Mouse (Mus musculus): ENCODE data around the gene Gzf1. TPM values are rescaled to one million over a fixed set of nuclear protein-coding genes. Genes with fewer than 3 reads are reported as not detected.

Gzf1 gene
- polyA plus RNA-seq, 1 experiment from 2014 or later = 15.8 TPM

DNA sequence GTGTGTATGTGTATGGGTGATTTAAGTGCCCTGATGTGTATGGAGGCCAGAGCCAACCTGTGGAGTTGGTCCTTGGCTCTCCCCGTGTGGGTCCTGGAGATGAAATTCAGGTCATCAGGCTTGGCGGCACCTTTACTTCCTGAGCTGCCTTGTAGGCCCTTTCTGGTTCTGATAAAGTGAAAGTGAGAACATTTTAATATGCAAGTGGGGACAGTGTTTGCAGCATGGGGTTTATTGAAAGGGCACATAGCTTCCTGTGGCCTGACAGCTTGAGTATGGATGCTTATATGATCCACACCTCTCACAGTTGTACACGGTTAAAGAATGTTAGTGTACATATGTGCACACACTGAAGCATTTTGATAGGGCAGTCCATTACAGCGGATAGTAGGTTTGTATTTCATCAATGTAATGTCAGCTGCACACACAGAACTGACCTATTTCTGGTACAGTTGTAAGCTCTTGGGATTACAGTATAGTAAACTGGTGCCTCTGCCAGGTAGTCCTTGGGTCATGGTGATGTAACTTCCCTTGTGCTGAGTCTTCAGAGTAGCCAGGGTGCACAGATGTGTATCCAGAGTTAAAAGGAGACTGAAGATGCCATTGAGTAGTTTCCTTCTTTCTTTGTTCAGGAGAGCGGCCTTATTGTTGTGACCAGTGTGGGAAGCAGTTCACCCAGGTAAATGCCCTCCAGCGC, 8.8 kb downstream of the Gzf1 start:
- Histone ChIP-seq H3K27ac (ENCODE audit: low read length) (no peak overlapping the region), H3K27me3 (ENCODE audit: control insufficient read depth, insufficient read depth, low read depth, low read length) (no peaks in the 10 kb centered on the region), H3K4me2 (ENCODE audit: low read length) (no peak overlapping the region), H3K9me3 (replicated peaks; ENCODE audit: control insufficient read depth, low read length, poor library complexity, severe bottlenecking) (no peaks in the 10 kb centered on the region), H3K4me1 (ENCODE audit: control insufficient read depth, insufficient read depth, low read length) (no peaks in the 10 kb centered on the region), H3K36me3 (ENCODE audit: control insufficient read depth, insufficient read depth, low read length) (peaks cover 19% of the 10 kb centered on the region), H3K4me3 (ENCODE audit: low read depth, low read length) (no peak overlapping the region), H3K9ac (ENCODE audit: low read depth, low read length) (no peak overlapping the region)
- WGBS = 98% methylated on average over 6 of the region's 6 CpGs
- no peak for ATAC-seq

DNA sequence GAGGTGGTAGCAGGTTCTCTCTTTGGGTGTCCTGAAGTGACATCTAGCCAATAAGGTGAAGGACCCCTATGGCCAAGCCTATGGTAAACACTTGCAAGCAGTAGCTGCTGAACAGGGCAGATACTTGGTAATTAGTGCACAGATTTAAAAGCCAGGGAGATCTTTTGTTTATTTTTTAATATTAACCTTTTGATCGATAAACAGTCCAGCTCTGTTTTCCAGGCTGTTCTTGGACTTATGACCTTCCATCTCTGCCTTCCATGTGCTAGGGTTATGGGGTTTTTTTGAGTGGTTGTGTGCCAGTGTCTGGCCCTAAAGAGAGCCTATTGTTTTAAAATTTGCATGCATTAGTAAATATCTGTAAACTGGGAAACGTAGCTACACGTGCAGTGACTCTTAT, 9.5 kb downstream of the Gzf1 start:
- no peak overlapping the region for H3K4me3 ChIP-seq (ENCODE audit: low read depth, low read length)
- H3K36me3 ChIP-seq (ENCODE audit: control insufficient read depth, insufficient read depth, low read length) = peaks cover 16% of the 10 kb centered on the region

DNA sequence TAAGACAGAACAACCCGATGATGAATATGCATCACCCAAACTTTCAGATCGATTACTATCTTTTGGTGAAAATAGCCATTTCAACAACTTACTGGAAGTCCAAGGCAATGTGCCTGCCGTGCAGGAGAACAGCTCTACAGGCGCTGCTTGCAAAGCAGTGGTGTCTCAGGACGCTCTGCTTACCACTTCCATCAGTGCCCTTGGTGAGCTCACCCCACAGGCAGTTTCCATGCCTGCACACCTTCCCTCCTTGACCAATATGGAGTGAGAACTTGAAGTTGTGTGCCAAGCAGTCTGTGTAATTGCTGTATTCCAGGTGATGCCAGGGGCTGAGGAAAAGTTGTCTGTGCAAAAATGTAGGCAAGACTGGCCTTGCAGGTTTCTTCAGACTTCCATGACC, 10.0 kb downstream of the Gzf1 start:
- H3K27me3 ChIP-seq (ENCODE audit: control insufficient read depth, insufficient read depth, low read depth, low read length) = no peaks in the 10 kb centered on the region
- no peak overlapping the region for H3K4me3 ChIP-seq (ENCODE audit: low read depth, low read length)
- H3K4me2 ChIP-seq (ENCODE audit: low read length) = no peak overlapping the region
- ATAC-seq = no peak
- no peak overlapping the region for H3K27ac ChIP-seq (ENCODE audit: low read length)
- 96% methylated on average over 5 of the region's 5 CpGs for WGBS
- H3K9me3 ChIP-seq (replicated peaks; ENCODE audit: control insufficient read depth, low read length, poor library complexity, severe bottlenecking) = no peaks in the 10 kb centered on the region
- peaks cover 19% of the 10 kb centered on the region for H3K36me3 ChIP-seq (ENCODE audit: control insufficient read depth, insufficient read depth, low read length)
- H3K9ac ChIP-seq (ENCODE audit: low read depth, low read length) = no peak overlapping the region
- H3K4me1 ChIP-seq (ENCODE audit: control insufficient read depth, insufficient read depth, low read length) = no peaks in the 10 kb centered on the region

More for the DNA sequence above, 9.5 kb downstream of the Gzf1 start:
- no peak overlapping the region for H3K9ac ChIP-seq (ENCODE audit: low read depth, low read length)
- no peak overlapping the region for H3K4me2 ChIP-seq (ENCODE audit: low read length)
- no peaks in the 10 kb centered on the region for H3K9me3 ChIP-seq (replicated peaks; ENCODE audit: control insufficient read depth, low read length, poor library complexity, severe bottlenecking)
- no peaks in the 10 kb centered on the region for H3K27me3 ChIP-seq (ENCODE audit: control insufficient read depth, insufficient read depth, low read depth, low read length)
- ATAC-seq = no peak
- no peaks in the 10 kb centered on the region for H3K4me1 ChIP-seq (ENCODE audit: control insufficient read depth, insufficient read depth, low read length)
- H3K27ac ChIP-seq (ENCODE audit: low read length) = no peak overlapping the region
- WGBS = 95% methylated on average over 3 of the region's 3 CpGs

DNA sequence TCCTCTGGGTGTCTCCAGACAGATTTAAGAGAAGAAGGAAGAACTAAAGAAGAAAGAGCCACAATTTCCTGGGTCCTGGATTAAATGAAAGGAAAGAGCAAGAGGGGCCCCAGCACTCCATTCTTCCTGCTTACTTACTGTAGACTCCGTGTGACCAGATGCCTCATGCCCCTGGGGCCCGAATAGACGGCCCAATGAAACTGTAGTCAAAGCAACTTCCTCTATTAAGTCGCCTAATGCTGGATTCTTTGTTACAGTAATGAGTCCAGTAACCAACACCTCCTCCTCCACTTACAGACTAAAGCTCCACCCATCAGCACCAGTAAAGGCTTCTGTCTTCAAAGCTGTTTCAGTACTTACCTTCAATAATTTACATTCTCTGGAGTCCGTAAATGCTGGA, 17.7 kb downstream of the Gzf1 start:
- no peaks in the 10 kb centered on the region for H3K9me3 ChIP-seq (replicated peaks; ENCODE audit: control insufficient read depth, low read length, poor library complexity, severe bottlenecking)
- H3K27ac ChIP-seq (ENCODE audit: low read length) = no peak overlapping the region
- H3K9ac ChIP-seq (ENCODE audit: low read depth, low read length) = no peak overlapping the region
- no peak overlapping the region for H3K4me2 ChIP-seq (ENCODE audit: low read length)
- H3K4me1 ChIP-seq (ENCODE audit: control insufficient read depth, insufficient read depth, low read length) = no peaks in the 10 kb centered on the region
- H3K4me3 ChIP-seq (ENCODE audit: low read depth, low read length) = no peak overlapping the region
- ATAC-seq = no peak
- H3K36me3 ChIP-seq (ENCODE audit: control insufficient read depth, insufficient read depth, low read length) = peaks cover 24% of the 10 kb centered on the region
- 88% methylated on average over 5 of the region's 5 CpGs for WGBS
- H3K27me3 ChIP-seq (ENCODE audit: control insufficient read depth, insufficient read depth, low read depth, low read length) = no peaks in the 10 kb centered on the region

DNA sequence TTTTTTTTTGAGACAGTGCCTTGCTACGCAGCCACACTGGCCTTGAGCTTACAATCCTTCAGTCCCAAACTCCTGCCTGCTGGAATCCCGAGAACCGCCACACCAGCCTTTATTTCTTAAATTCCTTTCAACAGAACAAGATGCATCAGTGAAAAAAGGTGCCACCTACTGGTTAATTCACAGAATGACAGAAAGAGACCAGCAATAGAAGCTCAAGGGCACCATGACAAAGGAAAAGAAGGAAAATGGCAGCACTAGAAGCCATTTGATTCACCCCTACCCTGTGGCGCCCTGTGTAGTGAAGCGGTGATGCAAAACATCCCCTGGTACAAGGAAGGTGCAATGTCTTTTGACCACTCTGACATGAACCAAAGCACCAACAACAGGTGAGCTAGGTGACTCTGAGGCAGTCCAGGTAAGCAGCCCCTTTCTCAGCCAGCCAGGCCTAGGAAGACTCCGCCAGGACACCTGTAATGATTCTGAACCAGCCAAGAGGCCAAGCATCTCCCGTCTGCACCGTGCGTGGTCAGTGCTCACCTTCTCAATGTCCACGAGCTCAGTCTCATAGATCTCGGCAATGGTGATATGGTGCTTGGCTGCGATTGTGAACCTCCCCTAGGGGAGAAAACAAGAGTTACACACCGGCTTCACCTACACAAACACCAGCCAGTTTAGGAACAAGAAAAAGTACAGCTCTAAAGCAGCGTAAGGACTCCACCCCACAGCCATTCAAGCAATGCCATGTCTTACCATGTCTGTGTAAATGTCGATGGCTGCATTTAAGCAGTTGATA, 25.8 kb downstream of the Gzf1 start:
- Histone ChIP-seq H3K9me3 (replicated peaks; ENCODE audit: control insufficient read depth, low read length, poor library complexity, severe bottlenecking) (no peaks in the 10 kb centered on the region), H3K36me3 (ENCODE audit: control insufficient read depth, insufficient read depth, low read length) (peaks cover 19% of the 10 kb centered on the region), H3K4me2 (ENCODE audit: low read length) (no peak overlapping the region), H3K4me3 (ENCODE audit: low read depth, low read length) (no peak overlapping the region), H3K4me1 (ENCODE audit: control insufficient read depth, insufficient read depth, low read length) (no peaks in the 10 kb centered on the region; the same call in 1 of the 2 replicates), H3K9ac (ENCODE audit: low read depth, low read length) (no peak overlapping the region), H3K27ac (ENCODE audit: low read length) (no peak overlapping the region), H3K27me3 (ENCODE audit: control insufficient read depth, insufficient read depth, low read depth, low read length) (no peaks in the 10 kb centered on the region)
- peak; percentile 78 for ATAC-seq
- WGBS = 76% methylated on average over 15 of the region's 15 CpGs

DNA sequence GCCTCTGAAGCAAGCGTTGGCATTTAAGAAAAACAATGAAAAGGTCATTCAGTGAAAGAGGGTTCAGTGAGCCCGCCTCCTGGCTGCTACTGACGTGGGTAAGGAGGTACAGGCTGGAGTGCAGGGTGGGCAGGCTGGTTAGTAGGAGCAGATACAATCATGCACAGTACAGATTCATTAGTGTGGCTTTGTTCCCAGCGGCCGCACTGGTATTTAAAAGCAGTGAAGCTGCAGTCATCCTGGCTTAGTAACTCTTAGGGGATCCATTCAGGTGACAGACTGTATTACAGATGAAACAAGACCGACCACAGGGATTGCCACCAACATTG, 26.3 kb downstream of the Gzf1 start:
- H3K4me2 ChIP-seq (ENCODE audit: low read length) = no peak overlapping the region
- no peaks in the 10 kb centered on the region; the same call in 1 of the 2 replicates for H3K4me1 ChIP-seq (ENCODE audit: control insufficient read depth, insufficient read depth, low read length)
- 72% methylated on average over 6 of the region's 6 CpGs for WGBS
- 0 out of 2 replicates have a peak, but pooled peaks have one; percentile 32 for ATAC-seq
- no peak overlapping the region for H3K27ac ChIP-seq (ENCODE audit: low read length)
- H3K9me3 ChIP-seq (replicated peaks; ENCODE audit: control insufficient read depth, low read length, poor library complexity, severe bottlenecking) = no peaks in the 10 kb centered on the region
- peaks cover 20% of the 10 kb centered on the region for H3K36me3 ChIP-seq (ENCODE audit: control insufficient read depth, insufficient read depth, low read length)
- no peak overlapping the region for H3K9ac ChIP-seq (ENCODE audit: low read depth, low read length)
- H3K27me3 ChIP-seq (ENCODE audit: control insufficient read depth, insufficient read depth, low read depth, low read length) = no peaks in the 10 kb centered on the region
- H3K4me3 ChIP-seq (ENCODE audit: low read depth, low read length) = no peak overlapping the region

DNA sequence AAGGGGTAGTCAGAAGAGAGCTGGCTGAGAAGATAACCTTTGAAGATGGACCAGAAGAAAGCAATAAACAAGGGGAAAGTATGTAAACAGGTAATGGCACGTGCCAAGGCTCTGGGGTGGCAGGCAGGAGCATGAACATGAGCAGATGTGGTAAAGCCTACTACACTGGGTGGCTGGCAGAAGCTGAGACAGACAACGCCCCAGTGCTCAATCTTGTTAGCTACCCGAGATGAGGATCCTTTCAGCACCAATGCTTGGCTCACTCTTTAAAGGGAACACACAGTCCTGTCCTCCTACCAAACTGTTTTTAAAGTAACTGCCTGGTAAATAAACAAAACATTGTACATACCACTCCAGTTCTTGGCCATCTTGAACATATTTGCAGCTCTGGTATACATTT, 31.5 kb downstream of the Gzf1 start:
- H3K4me1 ChIP-seq (ENCODE audit: control insufficient read depth, insufficient read depth, low read length) = no peaks in the 10 kb centered on the region
- H3K36me3 ChIP-seq (ENCODE audit: control insufficient read depth, insufficient read depth, low read length) = peaks cover 12% of the 10 kb centered on the region
- no peak overlapping the region for H3K9ac ChIP-seq (ENCODE audit: low read depth, low read length)
- H3K27me3 ChIP-seq (ENCODE audit: control insufficient read depth, insufficient read depth, low read depth, low read length) = no peaks in the 10 kb centered on the region
- no peak for ATAC-seq
- 93% methylated on average over 3 of the region's 3 CpGs for WGBS
- H3K4me3 ChIP-seq (ENCODE audit: low read depth, low read length) = no peak overlapping the region
- no peak overlapping the region for H3K27ac ChIP-seq (ENCODE audit: low read length)
- H3K4me2 ChIP-seq (ENCODE audit: low read length) = no peak overlapping the region
- H3K9me3 ChIP-seq (replicated peaks; ENCODE audit: control insufficient read depth, low read length, poor library complexity, severe bottlenecking) = no peaks in the 10 kb centered on the region

DNA sequence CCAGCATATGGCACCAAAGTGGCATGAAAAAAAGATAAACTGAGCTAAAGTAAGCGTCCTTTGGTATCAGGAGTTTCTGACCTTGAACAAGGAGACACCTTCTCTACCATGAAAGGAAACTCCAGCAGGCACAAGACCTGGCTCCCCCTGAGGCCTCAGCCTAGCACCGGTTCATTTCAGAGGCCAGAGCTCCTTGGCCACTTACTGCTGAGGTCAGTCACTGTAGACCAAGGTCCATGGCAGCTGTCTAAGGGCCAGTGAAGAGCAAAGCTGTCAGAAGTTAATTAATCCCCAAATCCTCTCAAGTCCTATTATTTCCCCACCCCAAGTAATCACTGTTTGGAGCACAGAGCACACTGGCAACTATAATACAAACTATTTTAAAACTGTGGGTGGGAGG, 36.2 kb downstream of the Gzf1 start:
- H3K4me3 ChIP-seq (ENCODE audit: low read depth, low read length) = no peak overlapping the region
- no peaks in the 10 kb centered on the region for H3K36me3 ChIP-seq (ENCODE audit: control insufficient read depth, insufficient read depth, low read length)
- H3K27ac ChIP-seq (ENCODE audit: low read length) = no peak overlapping the region
- no peaks in the 10 kb centered on the region for H3K27me3 ChIP-seq (ENCODE audit: control insufficient read depth, insufficient read depth, low read depth, low read length)
- 43% methylated on average over 2 of the region's 2 CpGs for WGBS
- H3K4me2 ChIP-seq (ENCODE audit: low read length) = no peak overlapping the region
- no peak overlapping the region for H3K9ac ChIP-seq (ENCODE audit: low read depth, low read length)
- no peaks in the 10 kb centered on the region for H3K9me3 ChIP-seq (replicated peaks; ENCODE audit: control insufficient read depth, low read length, poor library complexity, severe bottlenecking)
- no peak for ATAC-seq
- H3K4me1 ChIP-seq (ENCODE audit: control insufficient read depth, insufficient read depth, low read length) = no peaks in the 10 kb centered on the region

DNA sequence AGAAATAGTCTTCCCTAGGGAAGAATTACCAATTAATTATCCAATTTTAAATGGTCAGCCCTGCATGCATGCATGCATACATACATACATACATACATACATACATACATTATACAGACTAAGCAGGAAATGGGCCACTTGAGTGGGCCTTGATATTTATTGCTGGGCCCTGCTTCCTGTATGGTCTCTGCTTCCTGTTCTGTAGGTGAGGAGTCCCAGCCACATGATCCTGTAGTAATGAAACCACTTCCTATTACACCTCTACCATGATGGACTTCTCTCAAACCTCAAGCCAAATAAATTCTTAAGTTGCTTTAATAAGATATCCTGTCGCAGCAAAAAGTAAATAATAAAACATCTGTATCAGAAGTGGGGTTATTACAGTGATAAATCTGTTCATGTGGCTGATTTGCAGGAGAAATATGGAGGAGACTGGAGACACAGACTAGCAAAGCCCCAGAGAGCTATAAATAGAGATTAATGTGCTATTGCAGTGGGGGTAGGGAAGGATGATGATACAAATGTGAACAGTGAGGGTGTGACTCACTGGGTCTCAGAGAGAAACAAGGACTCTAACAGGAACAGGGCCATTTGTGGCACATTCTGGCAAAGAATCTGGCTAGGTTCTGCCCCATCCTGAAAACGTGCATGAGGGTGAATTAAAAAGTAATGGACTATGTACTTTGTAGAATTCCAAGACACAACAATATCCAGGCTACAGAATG, 38.6 kb downstream of the Gzf1 start:
- Histone ChIP-seq H3K27me3 (ENCODE audit: control insufficient read depth, insufficient read depth, low read depth, low read length) (no peaks in the 10 kb centered on the region), H3K4me3 (ENCODE audit: low read depth, low read length) (no peak overlapping the region), H3K9me3 (replicated peaks; ENCODE audit: control insufficient read depth, low read length, poor library complexity, severe bottlenecking) (no peaks in the 10 kb centered on the region), H3K4me2 (ENCODE audit: low read length) (no peak overlapping the region), H3K4me1 (ENCODE audit: control insufficient read depth, insufficient read depth, low read length) (no peaks in the 10 kb centered on the region), H3K9ac (ENCODE audit: low read depth, low read length) (no peak overlapping the region), H3K27ac (ENCODE audit: low read length) (no peak overlapping the region), H3K36me3 (ENCODE audit: control insufficient read depth, insufficient read depth, low read length) (no peaks in the 10 kb centered on the region)
- no peak for ATAC-seq
- 87% methylated on average over 2 of the region's 2 CpGs for WGBS

Data from midbrain, embryonic 16.5 days (tissue).